Mouse (Mus musculus) thymus, adult 2 months (tissue): ENCODE data around the gene Wwtr1. TPM values are rescaled to one million over a fixed set of nuclear protein-coding genes. Genes with fewer than 3 reads are reported as not detected.
A peak's percentile ranks its signal among the peaks of the same experiment; 100 is the strongest.

Source experiments
- DNase-seq: peaks from one replicate; pipeline ENCODE4 v3.0.0; 2021
- H3K27ac ChIP-seq: fragments of 200-500 bp; 2 replicates; pipeline ENCODE4 v1.5.1; 2012; ENCODE audit warnings: low read length, control low read depth; ENCODE audit not compliant: control insufficient read depth, insufficient read depth
- H3K27me3 ChIP-seq: fragments of 200-500 bp; 2 replicates; pipeline ENCODE4 v1.6.1; 2012; ENCODE audit warnings: mild to moderate bottlenecking, low read length, moderate library complexity, mixed read lengths; ENCODE audit not compliant: control insufficient read depth, insufficient read depth
- H3K36me3 ChIP-seq: fragments of 200-500 bp; 2 replicates; pipeline ENCODE4 v1.6.1; 2012; ENCODE audit warnings: mild to moderate bottlenecking, low read length, moderate library complexity; ENCODE audit not compliant: control insufficient read depth, insufficient read depth
- H3K4me1 ChIP-seq: fragments of 200-500 bp; replicated peaks from 2 replicates; pipeline ENCODE4 v1.6.1; 2012; ENCODE audit warnings: low read length; ENCODE audit not compliant: control insufficient read depth, insufficient read depth
- H3K4me3 ChIP-seq: fragments of 200-500 bp; 2 replicates; pipeline ENCODE4 v1.5.1; 2012; ENCODE audit warnings: mild to moderate bottlenecking, low read length, control low read depth, moderate library complexity; ENCODE audit not compliant: control insufficient read depth, insufficient read depth
- CTCF ChIP-seq: fragments of 200-500 bp; IDR thresholded peaks from 2 replicates; pipeline ENCODE4 v1.5.1; 2012; ENCODE audit warnings: mild to moderate bottlenecking, control low read depth, low read length, moderate library complexity, borderline replicate concordance; ENCODE audit not compliant: control insufficient read depth, poor library complexity, insufficient read depth; ENCODE audit errors: extremely low read depth
- POLR2A ChIP-seq: fragments of 200-500 bp; IDR thresholded peaks from 2 replicates; pipeline ENCODE4 v1.6.1; 2012; ENCODE audit warnings: mild to moderate bottlenecking, low read length, control low read depth, moderate library complexity; ENCODE audit not compliant: control insufficient read depth, poor library complexity, insufficient read depth; ENCODE audit errors: extremely low read depth
- WGBS: fragments of 180-500 bp; shearing (Covaris S2); methylation state at CpG from one replicate; pipeline ENCODE4 v1.1.7; 2018; 5-methylcytosine and 5-hydroxymethylcytosine counted together
- polyA plus RNA-seq: library from polyadenylated mRNA; depleted of rRNA; stranded (reverse); fragments of >200 nt; gene quantifications from 2 replicates; pipeline ENCODE4 v1.2.3, GENCODE M21; 2012; rRNA removed

Gene Wwtr1
- 5.4 and 6.1 TPM in 2 replicates for polyA plus RNA-seq

DNA sequence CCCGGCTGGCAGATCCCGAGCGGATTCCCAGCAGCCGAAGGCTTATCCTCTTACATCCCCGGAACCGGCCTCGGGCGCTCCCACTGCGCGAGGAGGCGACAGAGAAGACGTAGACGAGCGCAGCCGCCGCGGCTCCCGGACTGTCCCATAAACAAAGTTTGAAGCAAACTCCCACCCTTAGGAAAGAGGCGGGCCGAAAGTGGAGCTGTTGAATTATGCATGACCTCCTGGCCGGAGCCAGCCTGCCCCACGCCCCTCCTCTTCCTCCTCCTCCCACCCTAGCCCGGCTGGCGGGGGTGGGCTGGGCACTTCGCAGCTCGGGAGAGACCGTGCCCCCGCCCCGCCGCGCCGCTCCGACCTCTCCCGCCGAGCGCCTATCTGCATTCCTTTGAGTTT is at the start of gene Wwtr1:
Gene Wwtr1 (minus strand): TSS at position 251 of the 396 bp plus-strand sequence.
- no peak for TF ChIP-seq CTCF
- no peak for TF ChIP-seq POLR2A
- H3K27me3 ChIP-seq, result peaks cover 7% of the 10 kb centered on the region; the same call in 1 of the 2 replicates
- DNase-seq, result no peak
- WGBS, result under 1% methylated on average over 36 of the region's 36 CpGs
- no peak within 1 kb of the TSS for H3K27ac ChIP-seq
- peak within 1 kb of the TSS; percentile 30 for H3K4me3 ChIP-seq
- no peaks in the 10 kb centered on the region for H3K4me1 ChIP-seq
- no peaks in the 10 kb centered on the region for H3K36me3 ChIP-seq

DNA sequence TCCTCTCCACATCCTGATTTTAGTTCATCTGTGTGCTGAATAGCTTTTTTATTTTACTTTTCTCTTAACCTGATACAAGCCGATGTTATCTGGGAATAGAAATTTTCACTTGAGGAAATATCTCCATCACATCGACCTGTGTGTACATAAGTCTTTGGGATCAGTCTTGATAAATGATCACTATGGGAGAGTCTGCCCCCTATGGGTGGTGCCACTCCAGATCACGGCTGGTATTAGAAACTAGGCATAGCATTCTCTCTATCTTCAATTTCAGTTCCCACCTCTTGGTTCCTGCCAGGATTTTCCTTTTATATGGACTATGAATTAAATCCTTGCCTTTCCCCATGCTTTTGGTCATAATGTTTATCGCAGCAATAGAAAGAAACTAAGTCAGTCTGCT is 44.0 kb upstream of the Wwtr1 start:
- H3K4me3 ChIP-seq, result no peak overlapping the region
- H3K27ac ChIP-seq, result no peak overlapping the region
- no peaks in the 10 kb centered on the region for H3K36me3 ChIP-seq
- WGBS, result 75% methylated on average over 4 of the region's 4 CpGs
- H3K4me1 ChIP-seq, result no peaks in the 10 kb centered on the region
- no peak for DNase-seq
- TF ChIP-seq CTCF (no peak), POLR2A (no peak)
- no peaks in the 10 kb centered on the region for H3K27me3 ChIP-seq

DNA sequence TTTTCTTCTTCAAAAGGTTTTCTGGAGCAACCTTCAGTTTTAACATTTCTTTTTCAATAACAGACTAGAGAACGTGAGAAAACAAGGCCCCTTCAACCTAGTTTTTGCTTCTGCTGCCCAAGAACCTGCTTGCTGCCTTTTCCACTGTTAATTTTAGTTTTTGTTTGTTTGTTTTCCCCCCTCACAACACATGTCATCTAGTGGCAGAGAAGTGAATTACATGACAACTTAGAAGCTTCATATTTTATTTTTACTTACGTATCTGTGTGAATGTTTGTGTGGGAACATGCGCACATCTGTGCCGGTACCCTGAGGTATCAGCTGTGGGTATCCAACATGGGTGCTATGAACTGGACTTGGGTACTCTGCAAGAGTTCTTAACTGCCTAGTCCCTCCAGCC is 39.9 kb upstream of the Wwtr1 start:
- Histone ChIP-seq H3K4me3 (no peak overlapping the region), H3K27ac (no peak overlapping the region), H3K4me1 (no peaks in the 10 kb centered on the region), H3K36me3 (no peaks in the 10 kb centered on the region), H3K27me3 (no peaks in the 10 kb centered on the region)
- DNase-seq, result no peak
- 91% methylated on average over 4 of the region's 4 CpGs for WGBS
- TF ChIP-seq POLR2A, result no peak

DNA sequence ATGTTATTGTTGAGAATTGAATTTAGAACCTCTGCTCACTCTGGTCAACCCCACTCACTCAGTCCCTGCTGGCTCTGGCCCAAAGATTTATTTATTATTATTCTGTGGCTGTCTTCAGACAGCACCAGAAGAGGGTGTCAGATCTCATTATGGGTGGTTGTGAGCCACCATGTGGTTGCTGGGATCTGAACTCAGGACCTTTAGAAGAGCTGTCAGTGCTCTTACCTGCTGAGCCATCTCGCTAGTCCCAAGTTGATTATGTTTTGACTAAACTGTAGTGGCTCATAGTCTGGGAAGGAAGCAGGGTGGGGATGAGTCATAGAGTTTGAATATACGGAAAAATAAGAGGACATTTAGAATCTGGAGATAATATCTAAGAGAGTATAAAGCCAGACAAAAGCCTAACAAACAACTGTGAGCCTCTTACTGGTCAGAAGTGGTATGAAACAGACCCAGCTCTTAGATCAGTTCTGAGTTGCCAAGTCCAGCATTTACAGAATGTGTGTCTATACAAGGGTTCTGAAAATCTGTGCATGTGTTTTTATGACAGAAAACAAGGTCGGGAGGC is 36.8 kb upstream of the Wwtr1 start:
- 74% methylated on average over 3 of the region's 3 CpGs for WGBS
- no peak for DNase-seq
- no peaks in the 10 kb centered on the region for H3K36me3 ChIP-seq
- TF ChIP-seq CTCF (no peak), POLR2A (no peak)
- H3K27me3 ChIP-seq, result no peaks in the 10 kb centered on the region
- no peak overlapping the region for H3K27ac ChIP-seq
- H3K4me1 ChIP-seq, result no peaks in the 10 kb centered on the region
- H3K4me3 ChIP-seq, result no peak overlapping the region

DNA sequence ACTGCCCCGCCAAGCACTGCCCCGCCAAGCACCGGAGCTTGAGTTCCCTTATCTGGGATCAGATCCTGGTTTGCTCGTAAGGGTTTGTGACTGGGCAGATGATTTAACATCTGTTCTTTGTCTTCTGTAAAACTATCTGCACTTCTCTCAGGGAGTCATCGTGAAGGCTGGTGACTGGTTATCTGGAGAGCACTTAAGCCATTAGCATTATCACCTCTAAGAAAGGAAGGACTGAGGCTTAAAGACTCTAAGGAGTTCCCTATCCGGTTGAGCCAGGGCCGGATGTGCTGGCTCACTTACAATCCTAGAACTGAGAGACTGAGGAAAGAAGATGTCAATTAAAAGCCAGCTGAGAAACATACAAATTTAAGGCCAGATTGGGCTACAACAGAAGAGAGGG is 36.1 kb upstream of the Wwtr1 start:
- DNase-seq, result no peak
- TF ChIP-seq POLR2A (no peak), CTCF (no peak)
- Histone ChIP-seq H3K4me1 (no peaks in the 10 kb centered on the region), H3K4me3 (no peak overlapping the region), H3K27ac (no peak overlapping the region), H3K27me3 (no peaks in the 10 kb centered on the region), H3K36me3 (no peaks in the 10 kb centered on the region)
- 30% methylated on average over 7 of the region's 7 CpGs for WGBS

DNA sequence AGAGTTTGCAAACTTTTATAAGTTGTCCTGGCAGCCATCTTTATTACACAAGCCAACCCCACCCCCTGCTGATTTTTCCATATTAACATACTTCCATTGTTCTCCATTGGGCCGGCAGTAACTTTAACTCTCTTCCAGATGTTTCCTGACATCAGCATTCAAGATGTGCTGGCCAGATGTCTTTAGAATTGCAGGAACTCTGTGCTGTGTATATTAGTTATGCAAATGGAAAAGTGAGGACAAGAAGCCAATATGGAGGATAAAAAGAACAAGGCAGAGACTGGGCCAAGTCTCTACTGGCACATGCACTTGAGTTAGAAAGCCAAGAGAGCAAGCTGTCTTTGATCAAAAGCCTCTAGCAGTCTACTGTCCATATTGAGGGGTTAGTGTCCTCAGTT is 28.9 kb upstream of the Wwtr1 start:
- Histone ChIP-seq H3K36me3 (no peaks in the 10 kb centered on the region), H3K27me3 (no peaks in the 10 kb centered on the region), H3K4me3 (no peak overlapping the region), H3K27ac (no peak overlapping the region), H3K4me1 (no peaks in the 10 kb centered on the region)
- WGBS, result 30% methylated on average over 1 of the region's 1 CpGs
- TF ChIP-seq CTCF, result no peak
- no peak for TF ChIP-seq POLR2A
- no peak for DNase-seq

DNA sequence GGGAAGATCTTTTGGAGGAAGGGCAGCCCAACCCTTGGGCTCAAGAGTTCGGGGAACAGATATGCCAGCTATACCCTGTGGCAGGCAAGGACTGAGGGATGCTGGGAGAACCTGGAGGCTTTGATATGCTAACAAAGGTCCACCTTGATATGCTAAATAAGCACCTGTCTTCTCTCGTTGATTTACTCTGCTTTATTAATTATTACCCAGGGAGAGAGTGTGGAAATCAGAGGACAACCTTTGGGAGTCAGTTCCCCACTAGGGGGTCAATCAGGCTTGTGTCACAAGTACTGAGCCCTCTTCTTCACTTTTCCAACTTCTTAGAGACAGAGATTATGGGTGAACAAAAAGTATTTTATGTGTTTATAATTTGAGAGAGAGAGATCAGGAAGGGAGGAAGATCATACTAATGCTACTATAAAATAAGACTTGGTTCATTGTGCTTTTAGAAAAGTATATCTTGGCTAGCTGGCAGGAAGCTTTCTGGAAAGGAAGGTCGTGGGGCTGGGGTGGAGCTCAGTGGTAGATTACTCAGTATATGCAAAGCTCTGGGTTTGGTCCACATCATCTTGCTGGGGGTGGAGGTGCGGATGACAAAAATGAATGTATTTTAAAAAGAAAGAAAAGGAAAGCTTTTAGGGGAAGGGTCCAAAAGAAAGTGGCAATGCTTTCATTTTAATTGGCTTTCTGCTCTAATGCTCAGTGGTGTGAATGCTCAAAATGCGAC is 28.3 kb upstream of the Wwtr1 start:
- TF ChIP-seq POLR2A (no peak), CTCF (no peak)
- no peaks in the 10 kb centered on the region for H3K36me3 ChIP-seq

More for the DNA sequence above, 28.3 kb upstream of the Wwtr1 start:
- Histone ChIP-seq H3K27ac (no peak overlapping the region), H3K4me1 (no peaks in the 10 kb centered on the region), H3K27me3 (no peaks in the 10 kb centered on the region), H3K4me3 (no peak overlapping the region)
- DNase-seq, result no peak
- 71% methylated on average over 5 of the region's 5 CpGs for WGBS
